Mouse (Mus musculus): ENCODE results near the gene Amph. TPM values are rescaled to one million over a fixed set of nuclear protein-coding genes. Genes with fewer than 3 reads are reported as not detected.

The Amph gene
- polyA plus RNA-seq, 1 experiment from 2014 or later = 1.4 TPM

DNA sequence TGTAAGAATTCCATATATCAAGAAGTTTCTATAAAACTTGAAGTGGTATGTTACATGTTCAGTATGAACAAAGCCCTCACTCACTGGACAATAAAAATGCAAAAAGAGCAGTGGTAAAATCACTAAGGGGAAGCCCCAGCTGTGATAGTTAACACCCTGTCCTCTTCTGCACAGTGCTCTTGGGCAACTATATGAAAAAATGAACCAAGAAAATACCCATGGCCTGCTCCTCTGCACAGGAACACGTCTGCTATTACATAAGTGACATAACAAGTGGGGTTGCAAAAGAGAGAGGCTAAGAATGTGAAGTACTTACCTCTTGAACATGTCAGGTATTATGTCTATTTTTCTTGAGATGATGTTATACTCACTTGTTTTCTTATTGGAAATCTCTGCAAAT lies 247.5 kb downstream of the Amph start:
- Histone ChIP-seq H3K27me3 (no peaks in the 10 kb centered on the region), H3K36me3 (no peaks in the 10 kb centered on the region), H3K4me1 (no peaks in the 10 kb centered on the region), H3K9me3 (no peaks in the 10 kb centered on the region), H3K4me2 (no peak overlapping the region), H3K4me3 (no peak overlapping the region), H3K9ac (no peak overlapping the region), H3K27ac (no peak overlapping the region)
- no peak for ATAC-seq (ENCODE audit: insufficient number of reproducible peaks, insufficient read depth, low FRiP score, low TSS enrichment, low read depth)
- WGBS = 48% methylated on average over 1 of the region's 1 CpGs

Other genes with a start within 250 kb of the Amph start
- 73.7 and 77.8 TPM in 2 replicates for gene Vps41, start 230.9 kb upstream of the Amph start, polyA plus RNA-seq (2015; fragmentation: Nextera tagmentation; extraction: Ambion mirVana)